Mouse (Mus musculus) intestine, postnatal 0 days (tissue): ENCODE data around the gene Nfix. TPM values are rescaled to one million over a fixed set of nuclear protein-coding genes. Genes with fewer than 3 reads are reported as not detected.

Experiments
- ATAC-seq: fragments of 200-750 bp; cut with Nextera tagmentation; 2 replicates; pipeline ENCODE4 v1.8.0; 2017; ENCODE audit warnings: mild to moderate bottlenecking, moderate TSS enrichment, moderate library complexity
- H3K27ac ChIP-seq: fragments of 300-500 bp; sonication (generic); 2 replicates; pipeline ENCODE4 v1.5.1; 2014; ENCODE audit warnings: mild to moderate bottlenecking, low read depth, low read length, moderate library complexity
- H3K27me3 ChIP-seq: fragments of 300-500 bp; sonication (generic); replicated peaks from 2 replicates; pipeline ENCODE4 v1.6.1; 2014; ENCODE audit warnings: low read length, mixed read lengths; ENCODE audit not compliant: control insufficient read depth, insufficient read depth
- H3K36me3 ChIP-seq: fragments of 300-500 bp; sonication (generic); 2 replicates; pipeline ENCODE4 v1.6.1; 2014; ENCODE audit warnings: mild to moderate bottlenecking, moderate library complexity; ENCODE audit not compliant: control insufficient read depth, insufficient read depth
- H3K4me1 ChIP-seq: fragments of 300-500 bp; sonication (generic); replicated peaks from 2 replicates; pipeline ENCODE4 v1.6.1; 2014; ENCODE audit warnings: antibody characterized with exemption, low read length, mixed read lengths; ENCODE audit not compliant: control insufficient read depth, insufficient read depth
- H3K4me2 ChIP-seq: fragments of 300-500 bp; sonication (generic); replicated peaks from 2 replicates; pipeline ENCODE4 v1.6.1; 2014; ENCODE audit warnings: low read depth, mild to moderate bottlenecking, moderate library complexity
- H3K4me3 ChIP-seq: fragments of 300-500 bp; sonication (generic); 2 replicates; pipeline ENCODE4 v1.5.1; 2014; ENCODE audit warnings: low read depth, low read length
- H3K9ac ChIP-seq: fragments of 300-500 bp; sonication (generic); 2 replicates; pipeline ENCODE4 v1.6.1; 2014; ENCODE audit warnings: mild to moderate bottlenecking, low read depth, low read length
- H3K9me3 ChIP-seq: fragments of 300-500 bp; sonication (generic); 2 replicates; pipeline ENCODE4 v1.6.1; 2016; ENCODE audit warnings: mixed run types; ENCODE audit not compliant: control insufficient read depth
- CTCF ChIP-seq: sonication (generic); IDR thresholded peaks from 2 replicates; pipeline ENCODE4 v1.5.1; 2016; ENCODE audit warnings: low read depth, mild to moderate bottlenecking, control low read depth, antibody characterized with exemption, moderate library complexity
- WGBS: fragments of 180-500 bp; shearing (Covaris S2); extraction: QIAGEN DNeasy Blood & Tissue Kit; methylation state at CpG from one replicate; pipeline ENCODE4 v1.1.7; 2014; 5-methylcytosine and 5-hydroxymethylcytosine counted together
- polyA plus RNA-seq: library from polyadenylated mRNA; unstranded; fragments of >200 nt; fragmentation: Nextera tagmentation; extraction: Ambion mirVana; gene quantifications from 2 replicates; pipeline ENCODE4 v1.2.1, GENCODE M21; 2015

Gene Nfix
- polyA plus RNA-seq, 1 experiment from 2014 or later, result 12.0 TPM

DNA sequence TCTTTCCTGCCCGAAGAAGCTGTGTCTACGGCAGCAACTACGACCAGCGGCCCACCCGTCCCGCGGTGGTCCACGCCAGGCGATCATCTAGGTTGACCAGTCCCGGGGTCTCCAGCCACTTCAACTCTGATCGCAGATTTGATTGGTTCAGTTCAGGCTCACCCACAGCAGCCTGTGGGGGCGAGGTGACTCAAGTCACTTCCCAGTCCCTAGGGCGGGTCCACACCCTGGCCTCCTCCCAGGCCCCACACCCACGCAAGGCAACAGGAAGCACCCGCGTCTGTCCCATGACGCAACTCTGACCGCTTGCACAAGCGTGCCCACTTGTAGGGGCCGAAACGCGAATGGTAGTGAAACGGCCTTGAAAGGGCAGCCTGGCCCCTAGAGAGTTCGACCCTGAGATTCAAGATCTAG is 138.7 kb downstream of the Nfix start:
- WGBS, result under 1% methylated on average over 24 of the region's 24 CpGs
- Histone ChIP-seq H3K9ac (peak overlapping the region; percentile 99), H3K4me3 (peak overlapping the region; percentile 84), H3K4me1 (no peaks in the 10 kb centered on the region; the same call in 1 of the 2 replicates), H3K4me2 (peak overlapping the region; percentile 84), H3K27me3 (no peaks in the 10 kb centered on the region), H3K9me3 (no peaks in the 10 kb centered on the region), H3K27ac (peak overlapping the region; percentile 99), H3K36me3 (no peaks in the 10 kb centered on the region)
- no peak for TF ChIP-seq CTCF
- ATAC-seq, result peak; percentile 59

GRCm38 (mm10) chr8:84660819-84661457 is 139.2 kb downstream of the Nfix start:
- peak overlapping the region; percentile 84 for H3K4me3 ChIP-seq
- H3K4me2 ChIP-seq, result peak overlapping the region; percentile 84
- peak overlapping the region; percentile 99 for H3K27ac ChIP-seq
- 4% methylated on average over 20 of the region's 20 CpGs for WGBS
- no peaks in the 10 kb centered on the region for H3K9me3 ChIP-seq
- no peak for TF ChIP-seq CTCF
- peak; percentile 46 for ATAC-seq
- H3K36me3 ChIP-seq, result no peaks in the 10 kb centered on the region
- H3K4me1 ChIP-seq, result no peaks in the 10 kb centered on the region; the same call in 1 of the 2 replicates
- H3K27me3 ChIP-seq, result no peaks in the 10 kb centered on the region
- peak overlapping the region; percentile 99 for H3K9ac ChIP-seq

DNA sequence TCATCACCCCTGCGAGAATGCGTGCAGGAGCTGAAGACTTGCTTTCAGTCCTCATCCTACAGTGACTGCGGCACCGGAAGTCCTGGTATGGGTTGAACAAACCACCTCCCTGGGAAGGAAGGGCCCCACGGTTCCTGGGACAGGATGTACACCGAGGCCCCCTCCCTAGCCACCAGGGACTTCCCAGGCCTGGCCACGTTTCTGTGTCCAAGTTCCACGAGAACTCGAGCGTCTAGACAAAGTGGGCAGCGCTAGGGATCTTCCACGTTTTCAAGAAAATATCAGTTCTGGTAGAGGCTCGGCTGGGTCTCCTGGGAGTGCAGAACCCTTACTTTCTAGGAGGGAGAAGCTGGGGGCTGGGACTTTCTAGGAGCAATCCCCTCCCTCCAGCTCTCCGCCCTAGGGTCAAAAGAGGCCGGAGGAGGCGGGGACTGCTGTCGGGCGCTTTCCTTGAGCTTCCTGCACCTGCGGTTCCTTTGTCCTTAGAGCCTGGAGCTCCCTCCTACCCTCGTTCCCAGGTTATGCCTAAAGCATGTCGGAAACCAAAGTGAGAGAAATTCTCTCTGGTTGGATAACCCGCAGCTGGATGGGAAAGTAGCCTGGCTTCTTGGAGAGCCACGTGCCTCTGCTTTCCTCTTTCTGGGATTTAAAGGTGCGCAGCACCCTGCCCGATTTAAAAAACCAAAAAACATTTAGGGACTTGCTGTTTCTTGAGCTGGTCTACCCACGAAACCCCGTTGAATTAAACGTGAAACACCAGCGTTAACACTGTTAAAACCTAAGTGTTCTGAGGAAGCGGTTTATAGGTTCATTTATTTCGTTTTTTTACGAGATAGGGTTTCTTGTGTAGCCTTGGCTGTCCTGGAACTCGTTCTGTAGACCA is 140.0 kb downstream of the Nfix start:
- Histone ChIP-seq H3K9me3 (no peaks in the 10 kb centered on the region), H3K4me2 (peak overlapping the region; percentile 84), H3K27me3 (no peaks in the 10 kb centered on the region), H3K27ac (peak overlapping the region; percentile 99), H3K4me3 (peak overlapping the region; percentile 84), H3K9ac (peak overlapping the region; percentile 99), H3K36me3 (no peaks in the 10 kb centered on the region), H3K4me1 (peaks cover 4% of the 10 kb centered on the region; the same call in 1 of the 2 replicates)
- no peak for TF ChIP-seq CTCF
- ATAC-seq, result peak; percentile 28
- WGBS, result 3% methylated on average over 33 of the region's 33 CpGs

- Histone ChIP-seq H3K9ac (no peak overlapping the region), H3K27me3 (no peaks in the 10 kb centered on the region), H3K4me1 (peaks cover 4% of the 10 kb centered on the region; the same call in 1 of the 2 replicates), H3K4me2 (peak overlapping the region; percentile 84; the same call in 1 of the 2 replicates), H3K36me3 (no peaks in the 10 kb centered on the region), H3K9me3 (no peaks in the 10 kb centered on the region), H3K27ac (peak overlapping the region; percentile 99; the same call in 1 of the 2 replicates), H3K4me3 (no peak overlapping the region)
- no peak for TF ChIP-seq CTCF
- ATAC-seq, result no peak
- WGBS, result 32% methylated on average over 1 of the region's 1 CpGs
These were observed 141.2 kb downstream of the Nfix start for GRCm38 (mm10) chr8:84658951-84659350.

DNA sequence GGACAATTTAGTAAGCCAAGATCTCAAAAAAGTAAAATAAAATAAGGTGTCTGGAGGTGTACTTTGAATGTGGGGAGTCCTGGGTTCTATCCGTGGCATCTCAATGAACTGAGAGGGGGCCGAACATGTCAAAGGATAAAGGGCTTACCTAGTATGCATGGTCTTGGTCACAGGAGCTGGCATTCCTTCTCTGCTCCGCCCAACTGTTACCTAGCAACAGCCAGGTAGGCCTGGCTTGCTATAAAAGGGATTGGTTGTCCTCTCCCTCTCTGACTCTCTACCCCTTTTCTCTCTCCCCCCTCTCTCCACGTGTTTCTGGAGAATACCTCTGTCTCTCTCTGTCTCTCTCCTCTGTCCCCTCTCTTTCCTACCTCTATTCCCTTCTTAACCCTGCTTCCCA is 142.5 kb downstream of the Nfix start:
- Histone ChIP-seq H3K4me3 (no peak overlapping the region), H3K9me3 (no peaks in the 10 kb centered on the region), H3K4me2 (peak overlapping the region; percentile 11; the same call in 1 of the 2 replicates), H3K27ac (peak overlapping the region; percentile 95), H3K36me3 (no peaks in the 10 kb centered on the region), H3K4me1 (peaks cover 4% of the 10 kb centered on the region; the same call in 1 of the 2 replicates), H3K9ac (no peak overlapping the region), H3K27me3 (no peaks in the 10 kb centered on the region)
- TF ChIP-seq CTCF, result no peak
- WGBS, result 27% methylated on average over 4 of the region's 4 CpGs
- ATAC-seq, result no peak

GRCm38 (mm10) chr8:84657203-84657602 is 142.9 kb downstream of the Nfix start:
- Histone ChIP-seq H3K9ac (0 out of 2 replicates have a peak overlapping the region, but pooled peaks have one; percentile 69), H3K4me3 (0 out of 2 replicates have a peak overlapping the region, but pooled peaks have one; percentile 40), H3K27ac (peak overlapping the region; percentile 95), H3K4me2 (peak overlapping the region; percentile 71), H3K4me1 (peaks cover 4% of the 10 kb centered on the region; the same call in 1 of the 2 replicates), H3K36me3 (no peaks in the 10 kb centered on the region), H3K9me3 (no peaks in the 10 kb centered on the region), H3K27me3 (no peaks in the 10 kb centered on the region)
- no peak for TF ChIP-seq CTCF
- peak; percentile 12 for ATAC-seq
